Mouse (Mus musculus) forebrain, embryonic 13.5 days (tissue): ENCODE results near the gene Lrrc51. TPM values are rescaled to one million over a fixed set of nuclear protein-coding genes. Genes with fewer than 3 reads are reported as not detected.

Source experiments
- ATAC-seq: fragments of 200-750 bp; cut with Nextera tagmentation; 2 replicates; pipeline ENCODE4 v1.8.0; 2017
- H3K27ac ChIP-seq: fragments of 300-500 bp; sonication (generic); 2 replicates; pipeline ENCODE4 v1.5.1; 2015; ENCODE audit warnings: inconsistent platforms, mild to moderate bottlenecking, moderate library complexity
- H3K27me3 ChIP-seq: fragments of 300-500 bp; sonication (generic); 2 replicates; pipeline ENCODE4 v1.6.1; 2015; ENCODE audit warnings: mild to moderate bottlenecking, inconsistent platforms
- H3K36me3 ChIP-seq: fragments of 300-500 bp; sonication (generic); 2 replicates; pipeline ENCODE4 v1.6.1; 2015; ENCODE audit warnings: mild to moderate bottlenecking, inconsistent platforms; ENCODE audit not compliant: poor library complexity, severe bottlenecking
- H3K4me1 ChIP-seq: fragments of 300-500 bp; sonication (generic); 2 replicates; pipeline ENCODE4 v1.6.1; 2015; ENCODE audit warnings: inconsistent platforms
- H3K4me2 ChIP-seq: fragments of 300-500 bp; sonication (generic); 2 replicates; pipeline ENCODE4 v1.6.1; 2015; ENCODE audit warnings: inconsistent platforms, mild to moderate bottlenecking, moderate library complexity
- H3K4me3 ChIP-seq: fragments of 300-500 bp; sonication (generic); 2 replicates; pipeline ENCODE4 v1.5.1; 2015; ENCODE audit warnings: mild to moderate bottlenecking, inconsistent platforms
- H3K9ac ChIP-seq: fragments of 300-500 bp; sonication (generic); 2 replicates; pipeline ENCODE4 v1.6.1; 2015; ENCODE audit warnings: mild to moderate bottlenecking, inconsistent platforms
- H3K9me3 ChIP-seq: fragments of 300-500 bp; sonication (generic); replicated peaks from 2 replicates; pipeline ENCODE4 v1.6.1; 2016; ENCODE audit warnings: inconsistent platforms
- WGBS: fragments of 180-500 bp; shearing (Covaris S2); methylation state at CpG from one replicate; pipeline ENCODE4 v1.1.7; 2015; 5-methylcytosine and 5-hydroxymethylcytosine counted together
- microRNA-seq: library from miRNA; unstranded; fragments of <30 nt; microRNA quantifications from one replicate; pipeline ENCODE4, GENCODE M21; 2016
- polyA plus RNA-seq: library from polyadenylated mRNA; unstranded; fragments of >200 nt; fragmentation: Nextera tagmentation; extraction: Ambion mirVana; gene quantifications from 2 replicates; pipeline ENCODE4 v1.2.1, GENCODE M21; 2015

The Lrrc51 gene
- polyA plus RNA-seq, 1 experiment from 2014 or later: 8.0 TPM

- 97% methylated on average over 1 of the region's 1 CpGs for WGBS
- H3K36me3 ChIP-seq: no peaks in the 10 kb centered on the region
- ATAC-seq: no peak
These were observed 57.7 kb downstream of the Lrrc51 start for GRCm38 (mm10) chr7:101875978-101876377.

GRCm38 (mm10) chr7:101871296-101871695 is 62.4 kb downstream of the Lrrc51 start:
- Histone ChIP-seq H3K36me3 (no peaks in the 10 kb centered on the region), H3K4me2 (no peak overlapping the region), H3K9me3 (no peaks in the 10 kb centered on the region), H3K27me3 (no peaks in the 10 kb centered on the region), H3K4me3 (no peak overlapping the region), H3K9ac (no peak overlapping the region), H3K4me1 (0 out of 2 replicates have a peak, but pooled peaks cover 2% of the 10 kb centered on the region), H3K27ac (no peak overlapping the region)
- no peak for ATAC-seq
- 93% methylated on average over 3 of the region's 3 CpGs for WGBS

More at GRCm38 (mm10) chr7:101875978-101876377, 57.7 kb downstream of the Lrrc51 start:
- H3K27ac ChIP-seq: no peak overlapping the region
- H3K9ac ChIP-seq: no peak overlapping the region
- H3K4me1 ChIP-seq: no peaks in the 10 kb centered on the region
- no peak overlapping the region for H3K4me2 ChIP-seq
- H3K27me3 ChIP-seq: no peaks in the 10 kb centered on the region
- no peaks in the 10 kb centered on the region for H3K9me3 ChIP-seq
- H3K4me3 ChIP-seq: no peak overlapping the region

GRCm38 (mm10) chr7:101870629-101871028 is 63.1 kb downstream of the Lrrc51 start, which contains the start of gene Folr1:
TSS of gene Folr1 (minus strand) at chr7:101870788.
- no peak for ATAC-seq
- H3K4me3 ChIP-seq: no peak within 1 kb of the TSS
- H3K27me3 ChIP-seq: no peaks in the 10 kb centered on the region
- 77% methylated on average over 2 of the region's 2 CpGs for WGBS
- no peaks in the 10 kb centered on the region for H3K9me3 ChIP-seq
- H3K4me2 ChIP-seq: no peak within 1 kb of the TSS
- H3K4me1 ChIP-seq: 0 out of 2 replicates have a peak, but pooled peaks cover 2% of the 10 kb centered on the region
- no peaks in the 10 kb centered on the region for H3K36me3 ChIP-seq
- H3K27ac ChIP-seq: no peak within 1 kb of the TSS
- no peak within 1 kb of the TSS for H3K9ac ChIP-seq

GRCm38 (mm10) chr7:101869163-101869500 is 64.6 kb downstream of the Lrrc51 start:
- H3K4me2 ChIP-seq: no peak overlapping the region
- ATAC-seq: no peak
- WGBS: 46% methylated on average over 7 of the region's 7 CpGs
- H3K36me3 ChIP-seq: no peaks in the 10 kb centered on the region
- no peaks in the 10 kb centered on the region for H3K27me3 ChIP-seq
- H3K4me1 ChIP-seq: 0 out of 2 replicates have a peak, but pooled peaks cover 2% of the 10 kb centered on the region
- no peaks in the 10 kb centered on the region for H3K9me3 ChIP-seq
- H3K27ac ChIP-seq: no peak overlapping the region
- no peak overlapping the region for H3K4me3 ChIP-seq
- no peak overlapping the region for H3K9ac ChIP-seq

GRCm38 (mm10) chr7:101868241-101869162 is 65.2 kb downstream of the Lrrc51 start:
- WGBS: 54% methylated on average over 13 of the region's 13 CpGs

GRCm38 (mm10) chr7:101867482-101867881 is 66.2 kb downstream of the Lrrc51 start:
- Histone ChIP-seq H3K4me3 (no peak overlapping the region), H3K9ac (no peak overlapping the region), H3K4me1 (0 out of 2 replicates have a peak, but pooled peaks cover 2% of the 10 kb centered on the region), H3K27me3 (no peaks in the 10 kb centered on the region), H3K9me3 (no peaks in the 10 kb centered on the region), H3K27ac (no peak overlapping the region), H3K4me2 (no peak overlapping the region), H3K36me3 (no peaks in the 10 kb centered on the region)
- 97% methylated on average over 4 of the region's 4 CpGs for WGBS
- no peak for ATAC-seq

More at GRCm38 (mm10) chr7:101868241-101869162, 65.2 kb downstream of the Lrrc51 start:
- Histone ChIP-seq H3K4me1 (0 out of 2 replicates have a peak, but pooled peaks cover 2% of the 10 kb centered on the region), H3K9ac (no peak overlapping the region), H3K9me3 (no peaks in the 10 kb centered on the region), H3K36me3 (no peaks in the 10 kb centered on the region), H3K27ac (no peak overlapping the region), H3K4me3 (no peak overlapping the region), H3K4me2 (no peak overlapping the region), H3K27me3 (no peaks in the 10 kb centered on the region)
- ATAC-seq: no peak

- Histone ChIP-seq H3K4me1 (0 out of 2 replicates have a peak, but pooled peaks cover 2% of the 10 kb centered on the region), H3K27me3 (no peaks in the 10 kb centered on the region), H3K4me3 (no peak overlapping the region), H3K9me3 (no peaks in the 10 kb centered on the region), H3K4me2 (no peak overlapping the region), H3K27ac (no peak overlapping the region), H3K36me3 (no peaks in the 10 kb centered on the region), H3K9ac (no peak overlapping the region)
- ATAC-seq: no peak
- WGBS: 77% methylated on average over 11 of the region's 11 CpGs
These were observed 67.0 kb downstream of the Lrrc51 start for GRCm38 (mm10) chr7:101866491-101867265.

- WGBS: 84% methylated on average over 3 of the region's 3 CpGs
- Histone ChIP-seq H3K9me3 (no peaks in the 10 kb centered on the region), H3K4me2 (no peak within 1 kb of the TSS), H3K9ac (no peak within 1 kb of the TSS), H3K27ac (no peak within 1 kb of the TSS), H3K36me3 (no peaks in the 10 kb centered on the region), H3K27me3 (no peaks in the 10 kb centered on the region), H3K4me1 (no peaks in the 10 kb centered on the region), H3K4me3 (no peak within 1 kb of the TSS)
- no peak for ATAC-seq
These were observed 70.3 kb downstream of the Lrrc51 start, which contains the start of gene Anapc15 for GRCm38 (mm10) chr7:101863415-101863814. TSS of gene Anapc15 (plus strand) at chr7:101863715.

Small RNA genes lying within 50 kb of the gene (microRNA-seq; reads per million reads assigned to microRNA genes)
- gene Gm22655: not detected

Other genes with a start within 250 kb of the Lrrc51 start
- 0.10 TPM in 1 of 2 replicates, not detected in the other for gene Phox2a, start 115.6 kb downstream of the Lrrc51 start, polyA plus RNA-seq
- gene Inppl1, start 95.7 kb downstream of the Lrrc51 start, polyA plus RNA-seq: 23.9 and 31.8 TPM in 2 replicates
- gene Folr2, start 76.7 kb downstream of the Lrrc51 start, polyA plus RNA-seq: 0.67 and 0.75 TPM in 2 replicates
- 95.4 and 106 TPM in 2 replicates for gene Anapc15, start 70.2 kb downstream of the Lrrc51 start, polyA plus RNA-seq
- 8.6 and 20.1 TPM in 2 replicates for gene Folr1, start 63.1 kb downstream of the Lrrc51 start, polyA plus RNA-seq
- 152 and 158 TPM in 2 replicates for gene Lamtor1, start 28.0 kb downstream of the Lrrc51 start, polyA plus RNA-seq
- 0.57 and 0.59 TPM in 2 replicates for gene Tomt, start 27.5 kb downstream of the Lrrc51 start, polyA plus RNA-seq
- gene Numa1, start 216 bp upstream of the Lrrc51 start, polyA plus RNA-seq: 66.2 and 71.7 TPM in 2 replicates
- gene Il18bp, start 84.8 kb upstream of the Lrrc51 start, polyA plus RNA-seq: 4.5 and 4.6 TPM in 2 replicates
- gene Rnf121, start 131.6 kb upstream of the Lrrc51 start, polyA plus RNA-seq: 30.7 TPM in 2 replicates
- gene Xndc1, start 131.6 kb upstream of the Lrrc51 start, polyA plus RNA-seq: 46.3 and 47.3 TPM in 2 replicates
- 1.8 and 2.1 TPM in 2 replicates for gene Xntrpc, start 131.8 kb upstream of the Lrrc51 start, polyA plus RNA-seq
- gene Trpc2, start 149.2 kb upstream of the Lrrc51 start, polyA plus RNA-seq: not detected in 2 replicates
- gene Art1, start 167.8 kb upstream of the Lrrc51 start, polyA plus RNA-seq: 0.23 and 0.53 TPM in 2 replicates
- 1.3 and 1.7 TPM in 2 replicates for gene Art5, start 175.6 kb upstream of the Lrrc51 start, polyA plus RNA-seq
- not detected in 2 replicates for gene Chrna10, start 182.9 kb upstream of the Lrrc51 start, polyA plus RNA-seq